In the genomic region with DNA sequence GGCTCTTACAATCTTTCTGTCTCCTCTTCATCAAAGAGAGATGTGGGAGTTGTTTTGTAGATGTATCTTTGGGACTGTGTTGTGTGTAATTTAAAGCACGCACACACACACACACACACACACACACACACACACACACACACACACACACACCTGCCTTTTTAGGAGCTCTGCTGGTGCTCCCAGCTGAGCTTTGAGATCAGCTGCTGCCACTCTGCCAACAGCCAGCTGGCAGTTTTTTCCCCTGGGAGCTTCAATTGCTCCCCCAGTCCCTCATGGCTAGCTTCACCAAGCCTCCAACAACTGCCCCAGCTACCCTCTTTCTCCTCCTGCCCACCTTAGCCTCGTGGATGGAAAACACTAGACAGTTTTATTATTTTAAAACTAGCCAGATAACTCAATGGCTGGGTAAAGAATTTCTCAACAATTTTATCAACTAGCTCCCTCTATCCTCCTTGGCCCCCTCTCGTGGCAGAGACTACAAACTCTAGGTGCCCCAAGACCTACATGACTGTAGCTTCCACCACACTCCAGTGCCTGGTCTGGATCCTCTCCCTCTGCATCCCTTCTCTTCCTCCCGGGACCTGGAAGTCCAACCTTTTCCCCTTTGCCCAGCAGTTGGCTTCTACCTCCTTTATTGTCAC, we compare ENCODE assay signal across 18 mouse cellular contexts. TPM values are rescaled to one million over a fixed set of nuclear protein-coding genes. Genes with fewer than 3 reads are reported as not detected.
DNase-seq lines count a peak whose midpoint lies in the region; ATAC-seq lines count a peak whose summit lies in the region.
"Had no signal": no experiment of that assay in that cellular context is flagged by ENCODE, and none has a peak within 500 bp of the region (broad histone marks: within the 10 kb centered on the region; RNA-seq: fewer than 3 reads in every experiment).

No protein-coding gene starts in this region.

- no peak overlapping the region for H3K27ac ChIP-seq in kidney, embryonic 15.5 days
- no peak overlapping the region for H3K27ac ChIP-seq in midbrain, embryonic 15.5 days
- H3K27ac ChIP-seq: hindbrain, embryonic 15.5 days; liver, embryonic 14.5 days; neural tube, embryonic 12.5 days had no signal

- 59% methylated on average over 4 of the region's 4 CpGs for WGBS in kidney, embryonic 15.5 days
- WGBS in midbrain, embryonic 15.5 days: 78% methylated on average over 4 of the region's 4 CpGs

- H3K9ac ChIP-seq in kidney, embryonic 15.5 days: no peak overlapping the region
- H3K9ac ChIP-seq in midbrain, embryonic 15.5 days: no peak overlapping the region
- H3K9ac ChIP-seq: hindbrain, embryonic 15.5 days; liver, embryonic 14.5 days; neural tube, embryonic 12.5 days had no signal

- no peaks in the 10 kb centered on the region for H3K9me3 ChIP-seq in kidney, embryonic 15.5 days (replicated peaks)
- H3K9me3 ChIP-seq in midbrain, embryonic 15.5 days: no peaks in the 10 kb centered on the region
- H3K9me3 ChIP-seq: hindbrain, embryonic 15.5 days; neural tube, embryonic 12.5 days had no signal

- no peaks in the 10 kb centered on the region for H3K36me3 ChIP-seq in kidney, embryonic 15.5 days
- no peaks in the 10 kb centered on the region for H3K36me3 ChIP-seq in midbrain, embryonic 15.5 days (replicated peaks)
- H3K36me3 ChIP-seq: hindbrain, embryonic 15.5 days; neural tube, embryonic 12.5 days had no signal

- no peak for ATAC-seq in CD4-positive, CD25-positive, alpha-beta regulatory T cell, adult 4 months
- no peak for ATAC-seq in kidney, embryonic 15.5 days (replicated peaks; ENCODE audit: low FRiP score)
- ATAC-seq in midbrain, embryonic 15.5 days (replicated peaks): no peak

- intact Hi-C loops in heart, postnatal 36 days (cut with DNase I): no loop called here

- no peaks in the 10 kb centered on the region for H3K4me1 ChIP-seq in kidney, embryonic 15.5 days
- no peaks in the 10 kb centered on the region for H3K4me1 ChIP-seq in midbrain, embryonic 15.5 days
- H3K4me1 ChIP-seq: hindbrain, embryonic 15.5 days; neural tube, embryonic 12.5 days had no signal

- H3K4me3 ChIP-seq in kidney, embryonic 15.5 days (replicated peaks): no peak overlapping the region
- no peak overlapping the region for H3K4me3 ChIP-seq in midbrain, embryonic 15.5 days
- H3K4me3 ChIP-seq: hindbrain, embryonic 15.5 days; neural tube, embryonic 12.5 days had no signal

- H3K4me2 ChIP-seq in kidney, embryonic 15.5 days: no peak overlapping the region
- H3K4me2 ChIP-seq in midbrain, embryonic 15.5 days: no peak overlapping the region
- H3K4me2 ChIP-seq: hindbrain, embryonic 15.5 days; neural tube, embryonic 12.5 days had no signal

- peak; percentile 18 for DNase-seq in CD4-positive, CD25-positive, alpha-beta regulatory T cell, adult 2 months (ENCODE audit: low read depth, low spot score)
- peak; percentile 18 for DNase-seq in kidney, postnatal 10 days
- DNase-seq in urinary bladder, postnatal 25 days (ENCODE audit: low spot score): peak; percentile 16
- no peak for DNase-seq in urinary bladder, postnatal 4 days (ENCODE audit: low spot score in 2 of 2)
- no peak for DNase-seq in heart, postnatal 36 days
- DNase-seq: cerebellum, adult 11 months; kidney, adult 18-20 months; midbrain, embryonic 14.5 days; right cerebral cortex, postnatal 14 days had no signal

- H3K27me3 ChIP-seq in kidney, embryonic 15.5 days: no peaks in the 10 kb centered on the region
- H3K27me3 ChIP-seq in midbrain, embryonic 15.5 days (replicated peaks): no peaks in the 10 kb centered on the region
- H3K27me3 ChIP-seq: hindbrain, embryonic 15.5 days; neural tube, embryonic 12.5 days had no signal

RNA-seq across cellular contexts. Expression of gene Itgam, which starts 18.2 kb away (rescaled TPM):
- polyA plus RNA-seq in CD4-positive, CD25-positive, alpha-beta regulatory T cell, adult 4 months (2017; shearing (Covaris generic)): under 1 TPM; 0.56 to 0.70 TPM
- 1.2 and 1.4 TPM in 2 replicates for polyA plus RNA-seq in kidney, embryonic 15.5 days (2015; fragmentation: Nextera tagmentation; extraction: Ambion mirVana)
- 1.3 and 1.4 TPM in 2 replicates for polyA plus RNA-seq in midbrain, embryonic 15.5 days (2015; fragmentation: Nextera tagmentation; extraction: Ambion mirVana)
- total RNA-seq in heart, postnatal 36 days (2021): 1 to 10 TPM; 7.1 to 7.3 TPM

RNA-seq across cellular contexts. Expression of gene Gm49368, which starts 18.2 kb away (rescaled TPM):
- polyA plus RNA-seq in CD4-positive, CD25-positive, alpha-beta regulatory T cell, adult 4 months (2017; shearing (Covaris generic)): not detected
- polyA plus RNA-seq in kidney, embryonic 15.5 days (2015; fragmentation: Nextera tagmentation; extraction: Ambion mirVana): not detected in 2 replicates
- polyA plus RNA-seq in midbrain, embryonic 15.5 days (2015; fragmentation: Nextera tagmentation; extraction: Ambion mirVana): not detected in 2 replicates
- not detected for total RNA-seq in heart, postnatal 36 days (2021)
- total RNA-seq: heart, postnatal 10 days had no signal
- polyA plus RNA-seq: embryonic facial prominence, embryonic 11.5 days; hindbrain, embryonic 15.5 days; limb, embryonic 11.5 days; midbrain, embryonic 14.5 days; neural tube, embryonic 12.5 days had no signal

RNA-seq across cellular contexts. Expression of gene Trim72, which starts 40.5 kb away (rescaled TPM):
- not detected for polyA plus RNA-seq in CD4-positive, CD25-positive, alpha-beta regulatory T cell, adult 4 months (2017; shearing (Covaris generic))
- polyA plus RNA-seq in kidney, embryonic 15.5 days (2015; fragmentation: Nextera tagmentation; extraction: Ambion mirVana): 0.31 and 0.60 TPM in 2 replicates
- polyA plus RNA-seq in midbrain, embryonic 15.5 days (2015; fragmentation: Nextera tagmentation; extraction: Ambion mirVana): 0.10 TPM in 1 of 2 replicates, not detected in the other
- total RNA-seq in heart, postnatal 36 days (2021): 100 to 1,000 TPM; 286 to 346 TPM
- polyA plus RNA-seq: hindbrain, embryonic 15.5 days; midbrain, embryonic 14.5 days; neural tube, embryonic 12.5 days had no signal

RNA-seq across cellular contexts. Expression of gene Pycard, which starts 50.6 kb away (rescaled TPM):
- polyA plus RNA-seq in CD4-positive, CD25-positive, alpha-beta regulatory T cell, adult 4 months (2017; shearing (Covaris generic)): 100 to 1,000 TPM; 247 to 260 TPM
- polyA plus RNA-seq in kidney, embryonic 15.5 days (2015; fragmentation: Nextera tagmentation; extraction: Ambion mirVana): 43.9 and 45.1 TPM in 2 replicates
- polyA plus RNA-seq in midbrain, embryonic 15.5 days (2015; fragmentation: Nextera tagmentation; extraction: Ambion mirVana): 6.5 and 7.9 TPM in 2 replicates
- 1 to 10 TPM; 7.7 to 9.8 TPM for total RNA-seq in heart, postnatal 36 days (2021)

Comparison
In these comparisons a context has a peak if more than half of its experiments do, and no peak if none do; other contexts are left out.
1. DNase-seq: peak in CD4-positive, CD25-positive, alpha-beta regulatory T cell, adult 2 months (single experiment), kidney, postnatal 10 days (single experiment) and urinary bladder, postnatal 25 days (single experiment); none in urinary bladder, postnatal 4 days (0 of 2) and heart, postnatal 36 days (0 of 2).